Mouse (Mus musculus) 3134 (cell line): ENCODE measurements around the gene Sptan1.

Experiments
- DNase-seq: peaks from one replicate; pipeline ENCODE4 v3.0.0-alpha.2; 2011; ENCODE audit warnings: low spot score; ENCODE audit not compliant: insufficient read length; ENCODE audit errors: extremely low read depth

Gene Sptan1

DNA sequence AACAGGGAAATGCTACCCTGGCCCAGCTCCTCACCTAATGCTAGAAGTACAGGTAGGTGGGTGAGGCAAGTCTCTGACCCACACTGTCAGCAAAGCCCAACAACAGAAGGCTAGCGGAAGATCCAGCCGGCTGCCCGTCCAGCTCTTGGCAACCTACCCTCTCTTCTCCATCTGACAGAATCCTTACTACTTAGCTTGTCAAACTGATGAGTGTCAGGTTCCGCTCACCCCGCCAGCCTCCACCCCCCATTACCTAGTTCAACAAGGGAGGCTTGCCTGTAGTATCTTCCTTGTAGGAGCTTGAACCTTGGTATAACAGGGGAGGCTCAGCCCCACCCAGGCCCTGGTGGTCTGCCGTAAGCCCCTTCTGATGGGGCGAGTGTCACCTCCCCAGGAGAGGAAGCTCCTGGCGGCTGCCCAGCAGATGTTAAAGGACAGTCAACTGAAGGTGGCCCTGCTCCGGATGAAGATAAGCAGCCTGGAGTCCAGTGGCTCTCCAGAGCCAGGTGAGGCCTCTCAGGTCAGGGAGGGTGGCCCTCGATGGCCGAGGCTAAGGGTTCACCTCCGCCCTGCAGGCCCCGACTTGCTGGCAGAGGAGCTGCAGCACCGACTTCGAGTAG is 114.9 kb downstream of the Sptan1 start:
- DNase-seq, result no peak
